Mouse (Mus musculus): ENCODE data around the gene Fam186a. TPM values are rescaled to one million over a fixed set of nuclear protein-coding genes. Genes with fewer than 3 reads are reported as not detected.
"Not testable (repeated sequence)": the region's sequence is repeated elsewhere in the genome, so short reads cannot be mapped to it uniquely, and the experiment has no call there.

Gene Fam186a
- polyA plus RNA-seq, 1 experiment from 2014 or later, result not detected

- peaks cover 10% of the 10 kb centered on the region for H3K4me1 ChIP-seq (replicated peaks)
- H3K4me2 ChIP-seq, result no peak overlapping the region; the same call in 1 of the 2 replicates
- peak overlapping the region; percentile 55; the same call in 1 of the 2 replicates for H3K27ac ChIP-seq (replicated peaks)
- no peaks in the 10 kb centered on the region for H3K27me3 ChIP-seq
- H3K9ac ChIP-seq, result no peak overlapping the region
- WGBS (ENCODE audit: insufficient replicate concordance), result 64% methylated on average over 5 of the region's 5 CpGs
- no peaks in the 10 kb centered on the region for H3K36me3 ChIP-seq (replicated peaks)
- H3K4me3 ChIP-seq (replicated peaks), result no peak overlapping the region
- ATAC-seq (ENCODE audit: insufficient read depth), result no peak
- H3K9me3 ChIP-seq (replicated peaks), result no peaks in the 10 kb centered on the region
Observed at GRCm38 (mm10) chr15:99903227-99903626, 63.6 kb downstream of the Fam186a start.

- H3K9ac ChIP-seq, result no peak overlapping the region
- no peak overlapping the region for H3K4me3 ChIP-seq (replicated peaks)
- peaks cover 6% of the 10 kb centered on the region; the same call in 1 of the 2 replicates for H3K4me1 ChIP-seq (replicated peaks)
- H3K36me3 ChIP-seq (replicated peaks), result no peaks in the 10 kb centered on the region
- H3K9me3 ChIP-seq (replicated peaks), result no peaks in the 10 kb centered on the region
- H3K27me3 ChIP-seq, result no peaks in the 10 kb centered on the region
- peak overlapping the region; percentile 55; the same call in 1 of the 2 replicates for H3K27ac ChIP-seq (replicated peaks)
- 60% methylated on average over 5 of the region's 5 CpGs for WGBS (ENCODE audit: insufficient replicate concordance)
- H3K4me2 ChIP-seq, result no peak overlapping the region
- peak; percentile 43; the same call in 1 of the 2 replicates for ATAC-seq (ENCODE audit: insufficient read depth)
Observed at GRCm38 (mm10) chr15:99902786-99903185, 64.1 kb downstream of the Fam186a start.

- no peak for ATAC-seq (ENCODE audit: insufficient read depth)
- Histone ChIP-seq H3K4me2 (no peak overlapping the region), H3K36me3 (replicated peaks) (no peaks in the 10 kb centered on the region), H3K4me3 (replicated peaks) (no peak overlapping the region), H3K27me3 (no peaks in the 10 kb centered on the region), H3K9ac (no peak overlapping the region), H3K9me3 (replicated peaks) (no peaks in the 10 kb centered on the region), H3K4me1 (replicated peaks) (no peaks in the 10 kb centered on the region), H3K27ac (replicated peaks) (no peak overlapping the region)
Observed at GRCm38 (mm10) chr15:99896621-99897020, 70.2 kb downstream of the Fam186a start.

GRCm38 (mm10) chr15:99891355-99891754, 75.5 kb downstream of the Fam186a start:
- H3K4me3 ChIP-seq (replicated peaks), result no peak overlapping the region

GRCm38 (mm10) chr15:99890412-99891236, 76.2 kb downstream of the Fam186a start:
- peak overlapping the region; percentile 80 for H3K27ac ChIP-seq (replicated peaks)
- peak overlapping the region; percentile 17; the same call in 1 of the 2 replicates for H3K4me3 ChIP-seq (replicated peaks)

More at GRCm38 (mm10) chr15:99891355-99891754, 75.5 kb downstream of the Fam186a start:
- 57% methylated on average over 3 of the region's 3 CpGs for WGBS (ENCODE audit: insufficient replicate concordance)
- ATAC-seq (ENCODE audit: insufficient read depth), result no peak
- Histone ChIP-seq H3K27me3 (0 out of 2 replicates have a peak, but pooled peaks cover 8% of the 10 kb centered on the region), H3K4me2 (peak overlapping the region; percentile 38; the same call in 1 of the 2 replicates), H3K36me3 (replicated peaks) (no peaks in the 10 kb centered on the region), H3K27ac (replicated peaks) (peak overlapping the region; percentile 80), H3K9ac (no peak overlapping the region), H3K9me3 (replicated peaks) (no peaks in the 10 kb centered on the region), H3K4me1 (replicated peaks) (0 out of 2 replicates have a peak, but pooled peaks cover 4% of the 10 kb centered on the region)

GRCm38 (mm10) chr15:99889275-99889874, 77.5 kb downstream of the Fam186a start:
- H3K27ac ChIP-seq (replicated peaks), result no peak overlapping the region

More at GRCm38 (mm10) chr15:99890412-99891236, 76.2 kb downstream of the Fam186a start:
- Histone ChIP-seq H3K4me2 (peak overlapping the region; percentile 38), H3K36me3 (replicated peaks) (no peaks in the 10 kb centered on the region), H3K27me3 (0 out of 2 replicates have a peak, but pooled peaks cover 8% of the 10 kb centered on the region), H3K9ac (no peak overlapping the region), H3K9me3 (replicated peaks) (no peaks in the 10 kb centered on the region), H3K4me1 (replicated peaks) (0 out of 2 replicates have a peak, but pooled peaks cover 4% of the 10 kb centered on the region)
- peak; percentile 61 for ATAC-seq (ENCODE audit: insufficient read depth)
- 28% methylated on average over 19 of the region's 19 CpGs for WGBS (ENCODE audit: insufficient replicate concordance)

GRCm38 (mm10) chr15:99887130-99887529, 79.7 kb downstream of the Fam186a start:
- not testable (repeated sequence) for ATAC-seq (ENCODE audit: insufficient read depth); H3K27ac ChIP-seq (replicated peaks); H3K4me1 ChIP-seq (replicated peaks); H3K4me2 ChIP-seq; H3K27me3 ChIP-seq; H3K9ac ChIP-seq; H3K36me3 ChIP-seq (replicated peaks); H3K9me3 ChIP-seq (replicated peaks); H3K4me3 ChIP-seq (replicated peaks)
- WGBS (ENCODE audit: insufficient replicate concordance), result 73% methylated on average over 2 of the region's 2 CpGs

More at GRCm38 (mm10) chr15:99889275-99889874, 77.5 kb downstream of the Fam186a start:
- 42% methylated on average over 8 of the region's 8 CpGs for WGBS (ENCODE audit: insufficient replicate concordance)
- Histone ChIP-seq H3K36me3 (replicated peaks) (no peaks in the 10 kb centered on the region), H3K27me3 (0 out of 2 replicates have a peak, but pooled peaks cover 8% of the 10 kb centered on the region), H3K9me3 (replicated peaks) (no peaks in the 10 kb centered on the region), H3K4me3 (replicated peaks) (no peak overlapping the region), H3K4me2 (no peak overlapping the region), H3K4me1 (replicated peaks) (0 out of 2 replicates have a peak, but pooled peaks cover 4% of the 10 kb centered on the region), H3K9ac (no peak overlapping the region)
- ATAC-seq (ENCODE audit: insufficient read depth), result no peak

GRCm38 (mm10) chr15:99884038-99884437, 82.8 kb downstream of the Fam186a start:
- Histone ChIP-seq H3K4me2 (no peak overlapping the region), H3K27me3 (no peaks in the 10 kb centered on the region), H3K27ac (replicated peaks) (no peak overlapping the region), H3K4me1 (replicated peaks) (no peaks in the 10 kb centered on the region), H3K9me3 (replicated peaks) (no peaks in the 10 kb centered on the region), H3K36me3 (replicated peaks) (no peaks in the 10 kb centered on the region), H3K9ac (no peak overlapping the region), H3K4me3 (replicated peaks) (no peak overlapping the region)
- 71% methylated on average over 12 of the region's 12 CpGs for WGBS (ENCODE audit: insufficient replicate concordance)
- no peak for ATAC-seq (ENCODE audit: insufficient read depth)

- no peaks in the 10 kb centered on the region for H3K36me3 ChIP-seq (replicated peaks)
- no peaks in the 10 kb centered on the region for H3K9me3 ChIP-seq (replicated peaks)
- H3K9ac ChIP-seq, result no peak overlapping the region
- H3K4me2 ChIP-seq, result no peak overlapping the region
- peaks cover 17% of the 10 kb centered on the region; the same call in 1 of the 2 replicates for H3K27me3 ChIP-seq
- ATAC-seq (ENCODE audit: insufficient read depth), result no peak
- no peak overlapping the region for H3K27ac ChIP-seq (replicated peaks)
- 66% methylated on average over 5 of the region's 5 CpGs for WGBS (ENCODE audit: insufficient replicate concordance)
- peaks cover 13% of the 10 kb centered on the region; the same call in 1 of the 2 replicates for H3K4me1 ChIP-seq (replicated peaks)
- no peak overlapping the region for H3K4me3 ChIP-seq (replicated peaks)
Observed at GRCm38 (mm10) chr15:99878541-99878940, 88.3 kb downstream of the Fam186a start.

- H3K4me2 ChIP-seq, result peak within 1 kb of the TSS; percentile 69
- peak within 1 kb of the TSS; percentile 60 for H3K4me3 ChIP-seq (replicated peaks)
- peaks cover 13% of the 10 kb centered on the region; the same call in 1 of the 2 replicates for H3K4me1 ChIP-seq (replicated peaks)
- ATAC-seq (ENCODE audit: insufficient read depth), result peak; percentile 79
- H3K36me3 ChIP-seq (replicated peaks), result no peaks in the 10 kb centered on the region
- H3K9me3 ChIP-seq (replicated peaks), result no peaks in the 10 kb centered on the region
- under 1% methylated on average over 38 of the region's 38 CpGs for WGBS (ENCODE audit: insufficient replicate concordance)
- H3K9ac ChIP-seq, result peak within 1 kb of the TSS; percentile 37; the same call in 1 of the 2 replicates
- peak within 1 kb of the TSS; percentile 35; the same call in 1 of the 2 replicates for H3K27ac ChIP-seq (replicated peaks)
- H3K27me3 ChIP-seq, result peaks cover 17% of the 10 kb centered on the region; the same call in 1 of the 2 replicates
Observed at GRCm38 (mm10) chr15:99875334-99875869, 91.5 kb downstream of the Fam186a start, which contains the start of gene Lima1. Lima1 (minus strand) TSS chr15:99875456.

All from liver, embryonic 15.5 days (tissue).